Mouse (Mus musculus): Measurements from ENCODE around the gene March10.

DNA sequence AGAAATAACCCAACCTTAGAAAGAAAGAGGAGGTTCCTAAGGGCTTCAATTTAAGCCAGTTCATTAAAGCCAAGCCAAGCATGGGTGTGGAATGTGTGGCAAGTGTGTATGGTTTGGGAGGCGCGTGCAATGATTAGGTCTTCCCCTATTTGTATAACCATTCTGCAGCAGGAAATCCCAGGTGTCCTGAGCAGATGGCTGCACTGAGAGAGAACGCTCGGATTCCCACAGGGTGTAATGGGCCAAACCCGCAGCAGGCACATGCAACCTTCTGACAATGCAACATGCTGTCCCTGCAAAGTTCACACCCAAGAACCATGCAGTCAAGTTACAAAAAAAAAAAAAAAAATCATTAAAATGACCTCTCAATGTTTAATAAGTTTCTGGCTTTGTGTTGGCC, 10.8 kb downstream of the March10 start:
- TF ChIP-seq POLR2A (IDR thresholded peaks at IDR 0.05; ENCODE audit: insufficient read depth, low read length) (no peak), CTCF (IDR thresholded peaks at IDR 0.05; ENCODE audit: low read depth, low read length) (no peak), EP300 (IDR thresholded peaks at IDR 0.05; ENCODE audit: insufficient read depth, low read depth, low read length) (no peak)

All from ES-Bruce4 (cell line).